Comparison of ENCODE assay signal across 15 mouse cellular contexts in the genomic region with DNA sequence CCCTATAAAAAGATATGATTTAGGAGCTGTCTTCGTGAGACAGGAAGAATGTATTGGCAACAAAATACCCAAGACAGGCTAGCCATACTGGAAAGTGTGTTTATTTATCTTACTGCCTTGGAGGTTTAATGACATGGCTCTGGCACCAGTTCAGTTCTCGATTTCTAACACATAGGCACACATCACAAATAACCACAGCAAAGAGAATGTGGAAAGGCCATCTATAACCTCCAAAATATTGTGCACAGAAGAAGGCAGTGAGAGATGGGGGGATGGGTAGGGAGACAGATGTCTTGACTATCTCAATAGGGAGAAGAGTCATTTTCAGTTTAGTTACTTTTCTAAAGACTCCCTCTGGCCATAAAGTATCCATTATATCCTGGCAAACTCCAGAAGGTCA.
"Had no signal": no experiment of that assay in that cellular context is flagged by ENCODE, and none has a peak within 500 bp of the region (broad histone marks: within the 10 kb centered on the region; RNA-seq: fewer than 3 reads in every experiment).

No protein-coding gene starts in this region.

- H3K4me1 ChIP-seq: neural tube, embryonic 13.5 days; neural tube, embryonic 15.5 days; stomach, embryonic 15.5 days had no signal

- H3K4me3 ChIP-seq: neural tube, embryonic 13.5 days; neural tube, embryonic 15.5 days; stomach, embryonic 15.5 days had no signal

- H3K36me3 ChIP-seq: neural tube, embryonic 13.5 days; neural tube, embryonic 15.5 days; stomach, embryonic 15.5 days had no signal

- DNase-seq: retina, postnatal 1 day; right cerebral cortex, adult 18-20 months; right cerebral cortex, postnatal 14 days; right cerebral cortex, postnatal 4 days; spleen, adult 18-20 months; thymus, adult 18-20 months; thymus, adult 2 months; thymus, postnatal 14 days; thymus, postnatal 25 days; thymus, postnatal 36 days; thymus, postnatal 4 days had no signal

- H3K27me3 ChIP-seq: neural tube, embryonic 13.5 days; neural tube, embryonic 15.5 days; stomach, embryonic 15.5 days had no signal

- H3K4me2 ChIP-seq: neural tube, embryonic 13.5 days; neural tube, embryonic 15.5 days; stomach, embryonic 15.5 days had no signal

- H3K9ac ChIP-seq: neural tube, embryonic 13.5 days; neural tube, embryonic 15.5 days; stomach, embryonic 15.5 days had no signal

- H3K9me3 ChIP-seq: neural tube, embryonic 13.5 days; neural tube, embryonic 15.5 days; stomach, embryonic 15.5 days had no signal

- H3K27ac ChIP-seq: neural tube, embryonic 13.5 days; neural tube, embryonic 15.5 days; stomach, embryonic 15.5 days; stomach, postnatal 0 days had no signal
